Mouse (Mus musculus) central nervous system, embryonic 18 days (tissue): ENCODE data around the gene Gpsm2. TPM values are rescaled to one million over a fixed set of nuclear protein-coding genes. Genes with fewer than 3 reads are reported as not detected.

ENCODE experiments used
- polyA plus RNA-seq: library from polyadenylated mRNA; depleted of rRNA; stranded (reverse); fragments of >200 nt; gene quantifications from 2 replicates; pipeline ENCODE4 v1.2.3, GENCODE M21; 2012; rRNA removed

The Gpsm2 gene
- 8.6 and 9.8 TPM in 2 replicates for polyA plus RNA-seq

GRCm38 (mm10) chr3:108722036-108722872, at the start of gene Gpsm2:
Gene Gpsm2, minus strand, starts transcription at chr3:108722309.

DNA sequence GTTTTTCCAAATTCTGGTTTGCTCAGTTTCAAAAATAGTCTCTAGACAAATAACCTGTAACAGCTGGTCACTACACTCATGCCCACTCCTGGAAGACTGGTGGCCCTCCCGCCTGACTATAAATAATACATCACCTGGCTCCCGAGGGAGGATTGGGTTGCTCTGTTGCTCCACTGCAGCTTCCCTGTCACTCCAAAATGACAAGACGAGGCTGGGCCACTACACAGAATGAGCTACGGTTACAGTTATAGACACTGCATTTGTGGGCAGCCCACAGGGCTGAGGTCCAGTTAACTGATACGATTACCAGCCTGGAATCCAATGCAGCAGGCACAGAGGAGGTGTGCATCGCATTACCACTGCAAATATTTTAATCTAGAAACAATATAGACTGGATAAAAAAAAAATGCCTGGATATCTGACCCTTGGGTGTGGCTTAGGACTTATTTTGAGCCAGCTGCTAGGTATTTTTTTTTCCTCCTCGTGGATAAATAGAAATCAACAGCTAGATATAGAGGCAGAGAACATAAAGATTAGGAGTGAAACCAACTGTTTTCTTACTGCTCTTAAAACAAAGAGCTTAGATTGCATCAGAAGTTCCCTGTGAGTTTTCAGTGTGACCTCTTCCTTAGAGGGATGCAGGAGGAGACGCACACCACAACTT, 17.1 kb upstream of the Gpsm2 start, which contains the start of gene Aknad1:
Gene Aknad1 (plus strand): TSS at position 614 of the 664 bp plus-strand sequence.

GRCm38 (mm10) chr3:108653710-108654379, 68.3 kb downstream of the Gpsm2 start, which contains the start of gene Clcc1:
Gene Clcc1, plus strand, starts transcription at chr3:108653913.

Other genes starting within 250 kb of the Gpsm2 start
- 3.2 and 4.1 TPM in 2 replicates for gene 1700013F07Rik, start 188.2 kb downstream of the Gpsm2 start, polyA plus RNA-seq
- 9.7 and 11.6 TPM in 2 replicates for gene 5330417C22Rik, start 185.8 kb downstream of the Gpsm2 start, polyA plus RNA-seq
- 12.4 and 13.0 TPM in 2 replicates for gene Tmem167b, start 159.8 kb downstream of the Gpsm2 start, polyA plus RNA-seq
- 28.7 and 34.1 TPM in 2 replicates for gene Taf13, start 150.6 kb downstream of the Gpsm2 start, polyA plus RNA-seq
- gene Wdr47, start 131.0 kb downstream of the Gpsm2 start, polyA plus RNA-seq, result 123 and 124 TPM in 2 replicates
- 39.5 and 42.9 TPM in 2 replicates for gene Clcc1, start 68.4 kb downstream of the Gpsm2 start, polyA plus RNA-seq
- gene Aknad1, start 17.3 kb upstream of the Gpsm2 start, polyA plus RNA-seq, result 0.03 and 0.07 TPM in 2 replicates
- 10.0 and 12.6 TPM in 2 replicates for gene Stxbp3, start 118.2 kb upstream of the Gpsm2 start, polyA plus RNA-seq
- gene Fndc7, start 167.7 kb upstream of the Gpsm2 start, polyA plus RNA-seq, result 0.03 and 0.08 TPM in 2 replicates
- gene Prpf38b, start 189.4 kb upstream of the Gpsm2 start, polyA plus RNA-seq, result 67.6 and 69.8 TPM in 2 replicates
- gene Henmt1, start 217.6 kb upstream of the Gpsm2 start, polyA plus RNA-seq, result 1.5 and 2.4 TPM in 2 replicates
- 1.5 and 1.8 TPM in 2 replicates for gene Gm9857, start 218.1 kb upstream of the Gpsm2 start, polyA plus RNA-seq